Mouse (Mus musculus): ENCODE data around the gene Lor. TPM values are rescaled to one million over a fixed set of nuclear protein-coding genes. Genes with fewer than 3 reads are reported as not detected.
A peak's percentile ranks its signal among the peaks of the same experiment; 100 is the strongest.

The Lor gene
- polyA plus RNA-seq, 1 experiment, result 0.34 TPM

DNA sequence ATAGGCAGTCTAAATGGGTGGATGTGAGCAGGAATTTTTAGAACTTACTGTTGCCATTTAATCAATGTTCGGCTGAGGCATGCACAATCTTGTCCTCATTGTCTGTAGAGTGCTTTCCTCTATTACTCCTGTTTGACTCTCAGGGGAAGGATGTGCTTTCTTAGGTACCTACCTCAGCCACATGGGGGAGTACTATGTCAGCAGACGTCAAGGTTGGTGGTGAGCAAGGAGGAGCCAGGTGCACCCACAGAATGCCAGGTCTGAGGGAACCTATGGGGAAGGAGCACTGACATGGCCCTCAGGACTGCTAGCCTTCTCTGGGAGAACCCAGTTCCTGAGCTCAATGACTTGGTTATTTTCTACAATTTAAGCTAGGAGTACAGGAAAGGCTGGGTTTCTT is 49.7 kb downstream of the Lor start:
- no peaks in the 10 kb centered on the region; the same call in 1 of the 2 replicates for H3K27me3 ChIP-seq (ENCODE audit: control insufficient read depth, insufficient read depth, low read length, poor library complexity, severe bottlenecking)
- no peak overlapping the region for H3K27ac ChIP-seq (ENCODE audit: insufficient read depth, low read length)
- TF ChIP-seq POLR2A (IDR thresholded peaks at IDR 0.05; ENCODE audit: insufficient read depth, low read length), result no peak
- TF ChIP-seq CTCF (IDR thresholded peaks at IDR 0.05; ENCODE audit: low read depth, low read length), result peak; percentile 18
- no peaks in the 10 kb centered on the region for H3K36me3 ChIP-seq (ENCODE audit: control insufficient read depth, insufficient read depth, low read length, poor library complexity, severe bottlenecking)
- H3K4me3 ChIP-seq (ENCODE audit: low read depth, low read length), result no peak overlapping the region
- no peaks in the 10 kb centered on the region for H3K4me1 ChIP-seq (ENCODE audit: control insufficient read depth, insufficient read depth, low read length)
- no peaks in the 10 kb centered on the region for H3K9me3 ChIP-seq (replicated peaks; ENCODE audit: control insufficient read depth, insufficient read depth, low read length, poor library complexity, severe bottlenecking)
- no peak overlapping the region for H3K9ac ChIP-seq (ENCODE audit: low read depth, poor library complexity, severe bottlenecking)

Other genes with a start within 250 kb of the Lor start
- gene Pglyrp3, start 68.6 kb downstream of the Lor start, polyA plus RNA-seq (2011; ENCODE audit: insufficient read depth, insufficient read length, low read depth, missing spikeins), result not detected in 2 replicates
- gene Prr9, start 40.8 kb upstream of the Lor start, polyA plus RNA-seq (2011; ENCODE audit: insufficient read depth, insufficient read length, low read depth, missing spikeins), result not detected in 2 replicates
- gene Lelp1, start 59.6 kb upstream of the Lor start, polyA plus RNA-seq (2011; ENCODE audit: insufficient read depth, insufficient read length, low read depth, missing spikeins), result not detected in 2 replicates
- gene Sprr2a1, start 132.7 kb upstream of the Lor start, polyA plus RNA-seq (2011; ENCODE audit: insufficient read depth, insufficient read length, low read depth, missing spikeins), result 1.4 and 1.7 TPM in 2 replicates
- gene Sprr2a2, start 132.8 kb upstream of the Lor start, polyA plus RNA-seq (2011; ENCODE audit: insufficient read depth, insufficient read length, low read depth, missing spikeins), result 133 and 151 TPM in 2 replicates
- gene Sprr2a3, start 202.3 kb upstream of the Lor start, polyA plus RNA-seq (2011; ENCODE audit: insufficient read depth, insufficient read length, low read depth, missing spikeins), result 36.5 and 39.1 TPM in 2 replicates
- not detected in 2 replicates for gene Sprr2b, start 233.5 kb upstream of the Lor start, polyA plus RNA-seq (2011; ENCODE audit: insufficient read depth, insufficient read length, low read depth, missing spikeins)

All from ES-Bruce4 (cell line).